Mouse (Mus musculus): Measurements from ENCODE around the gene Olfr1276. TPM values are rescaled to one million over a fixed set of nuclear protein-coding genes. Genes with fewer than 3 reads are reported as not detected.

Olfr1276 gene
- polyA plus RNA-seq (2016; fragmentation: Nextera tagmentation; extraction: Ambion mirVana): not detected in 2 replicates

GRCm38 (mm10) chr2:111254216-111254615 is at the start of gene Olfr1276:
Gene Olfr1276, plus strand, starts transcription at chr2:111254516.
- ATAC-seq (ENCODE audit: insufficient number of reproducible peaks, insufficient read depth, low FRiP score, low TSS enrichment): no peak
- Histone ChIP-seq H3K4me1 (no peaks in the 10 kb centered on the region), H3K9ac (no peak within 1 kb of the TSS), H3K27me3 (no peaks in the 10 kb centered on the region), H3K27ac (no peak within 1 kb of the TSS), H3K4me3 (no peak within 1 kb of the TSS), H3K4me2 (replicated peaks) (no peak within 1 kb of the TSS), H3K9me3 (no peaks in the 10 kb centered on the region), H3K36me3 (no peaks in the 10 kb centered on the region)

DNA sequence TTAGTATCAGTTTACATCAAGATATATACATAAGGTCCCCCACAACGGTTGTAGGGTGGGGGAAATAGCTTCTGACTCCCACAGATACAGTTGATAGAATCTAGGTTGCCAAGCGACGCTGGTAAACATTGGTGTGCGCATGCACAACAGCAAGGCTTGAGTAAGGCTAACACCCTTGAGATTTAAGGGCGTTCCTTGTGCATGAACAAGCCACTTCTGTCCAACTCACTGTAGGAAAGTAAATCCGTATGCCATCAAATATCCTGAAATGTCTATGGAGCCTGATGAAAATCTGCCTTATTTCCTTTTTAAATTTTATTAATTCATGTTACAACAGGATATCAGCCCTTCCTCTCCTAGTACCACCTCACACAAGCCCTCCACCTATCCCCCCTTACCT is 24.8 kb upstream of the Olfr1276 start, which contains the start of gene 4930430A15Rik:
Gene 4930430A15Rik (minus strand): TSS at position 101 of the 400 bp plus-strand sequence.
- WGBS: 86% methylated on average over 6 of the region's 6 CpGs
- ATAC-seq (ENCODE audit: insufficient number of reproducible peaks, insufficient read depth, low FRiP score, low TSS enrichment): no peak
- H3K36me3 ChIP-seq: no peaks in the 10 kb centered on the region
- H3K4me3 ChIP-seq: no peak within 1 kb of the TSS
- no peaks in the 10 kb centered on the region for H3K4me1 ChIP-seq
- H3K27ac ChIP-seq: no peak within 1 kb of the TSS
- H3K9me3 ChIP-seq: no peaks in the 10 kb centered on the region
- no peak within 1 kb of the TSS for H3K4me2 ChIP-seq (replicated peaks)
- no peaks in the 10 kb centered on the region for H3K27me3 ChIP-seq
- H3K9ac ChIP-seq: no peak within 1 kb of the TSS

DNA sequence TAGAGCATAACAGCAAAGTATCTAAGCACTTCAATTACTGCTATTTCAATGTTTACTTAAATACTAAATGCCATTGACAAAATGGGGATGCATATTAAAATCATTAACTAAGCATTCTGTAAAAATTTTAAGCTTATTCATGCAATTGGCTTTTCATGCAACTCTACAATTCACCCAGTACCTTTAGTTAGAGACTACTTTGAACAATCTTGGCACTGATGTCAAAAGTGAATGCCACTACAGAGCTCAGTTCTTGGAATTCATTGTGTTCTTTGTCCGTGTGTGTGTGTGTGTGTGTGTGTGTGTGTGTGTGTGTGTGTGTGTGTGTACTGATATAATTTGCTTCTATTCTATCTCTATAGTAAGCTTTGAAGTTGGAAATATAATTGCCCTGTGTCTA is 19.1 kb upstream of the Olfr1276 start, which contains the start of gene Olfr1275:
Gene Olfr1275 (minus strand): TSS at position 101 of the 400 bp plus-strand sequence.
- no peak for ATAC-seq (ENCODE audit: insufficient number of reproducible peaks, insufficient read depth, low FRiP score, low TSS enrichment)

GRCm38 (mm10) chr2:111274006-111274405 is 19.7 kb downstream of the Olfr1276 start, which contains the start of gene Olfr1277:
Gene Olfr1277, minus strand, starts transcription at chr2:111274106.
- H3K9ac ChIP-seq: no peak within 1 kb of the TSS
- WGBS: 80% methylated on average over 2 of the region's 2 CpGs
- no peak within 1 kb of the TSS for H3K4me3 ChIP-seq
- no peak within 1 kb of the TSS for H3K27ac ChIP-seq
- no peaks in the 10 kb centered on the region for H3K4me1 ChIP-seq
- H3K4me2 ChIP-seq (replicated peaks): no peak within 1 kb of the TSS
- H3K9me3 ChIP-seq: no peaks in the 10 kb centered on the region
- no peak for ATAC-seq (ENCODE audit: insufficient number of reproducible peaks, insufficient read depth, low FRiP score, low TSS enrichment)
- H3K27me3 ChIP-seq: no peaks in the 10 kb centered on the region
- H3K36me3 ChIP-seq: no peaks in the 10 kb centered on the region

More for the DNA sequence above, 19.1 kb upstream of the Olfr1276 start, which contains the start of gene Olfr1275:
- H3K27ac ChIP-seq: no peak within 1 kb of the TSS
- H3K9me3 ChIP-seq: no peaks in the 10 kb centered on the region
- no peak within 1 kb of the TSS for H3K4me3 ChIP-seq
- no peak within 1 kb of the TSS for H3K9ac ChIP-seq
- WGBS: 70% methylated on average over 1 of the region's 1 CpGs
- no peaks in the 10 kb centered on the region for H3K27me3 ChIP-seq
- H3K36me3 ChIP-seq: no peaks in the 10 kb centered on the region
- no peak within 1 kb of the TSS for H3K4me2 ChIP-seq (replicated peaks)
- H3K4me1 ChIP-seq: no peaks in the 10 kb centered on the region

- Histone ChIP-seq H3K9me3 (no peaks in the 10 kb centered on the region), H3K9ac (no peak within 1 kb of the TSS), H3K36me3 (no peaks in the 10 kb centered on the region), H3K27me3 (no peaks in the 10 kb centered on the region), H3K4me1 (no peaks in the 10 kb centered on the region), H3K4me2 (replicated peaks) (no peak within 1 kb of the TSS), H3K4me3 (no peak within 1 kb of the TSS), H3K27ac (no peak within 1 kb of the TSS)
- no peak for ATAC-seq (ENCODE audit: insufficient number of reproducible peaks, insufficient read depth, low FRiP score, low TSS enrichment)
Measured at GRCm38 (mm10) chr2:111289836-111290235, 35.5 kb downstream of the Olfr1276 start, which contains the start of gene Olfr1278. Gene Olfr1278, plus strand, starts transcription at chr2:111290136.

DNA sequence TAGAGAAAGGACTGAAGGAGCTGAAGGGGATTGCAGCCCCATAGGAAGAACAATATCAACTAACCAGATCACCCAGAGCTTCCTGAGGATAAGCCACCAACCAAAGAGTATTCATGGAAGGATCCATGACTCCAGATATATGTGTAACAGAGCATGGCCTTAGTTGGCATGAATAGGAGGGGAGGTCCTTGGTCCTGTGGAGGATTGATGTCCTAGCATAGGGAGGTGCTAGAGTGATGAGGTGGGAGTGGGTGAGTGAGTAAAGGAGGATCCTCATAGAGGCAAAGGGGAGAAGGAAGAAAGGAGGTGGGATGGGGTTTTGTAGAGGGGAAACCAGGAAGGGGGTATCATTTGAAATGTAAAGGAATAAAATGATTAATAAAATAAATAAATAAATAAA is 44.2 kb downstream of the Olfr1276 start:
- Histone ChIP-seq H3K27me3 (no peaks in the 10 kb centered on the region), H3K27ac (no peak overlapping the region), H3K4me1 (no peaks in the 10 kb centered on the region), H3K36me3 (no peaks in the 10 kb centered on the region), H3K4me2 (replicated peaks) (no peak overlapping the region), H3K4me3 (no peak overlapping the region), H3K9me3 (no peaks in the 10 kb centered on the region), H3K9ac (no peak overlapping the region)
- no peak for ATAC-seq (ENCODE audit: insufficient number of reproducible peaks, insufficient read depth, low FRiP score, low TSS enrichment)

DNA sequence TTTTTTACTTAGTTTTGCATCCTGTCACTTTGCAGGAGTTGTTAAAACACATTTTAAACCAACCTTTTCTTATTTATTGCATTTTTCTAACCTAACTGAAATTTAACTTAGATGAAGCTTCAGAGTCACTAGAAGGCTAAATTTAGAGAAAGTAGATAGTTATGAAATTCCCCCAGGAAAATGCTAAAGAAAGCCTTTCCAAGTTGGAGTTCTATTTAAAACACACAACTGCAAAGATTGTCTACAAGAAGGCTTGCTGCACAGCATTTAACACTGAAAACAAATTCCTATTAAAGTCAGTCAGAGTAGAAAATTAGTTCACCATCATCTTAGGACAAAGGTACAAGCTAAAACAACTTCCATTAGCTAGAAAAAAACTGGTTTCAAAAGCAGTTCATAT is 46.1 kb downstream of the Olfr1276 start, which contains the start of gene Olfr1279:
Gene Olfr1279 (plus strand): TSS at position 262 of the 400 bp plus-strand sequence.
- H3K27me3 ChIP-seq: no peaks in the 10 kb centered on the region
- ATAC-seq (ENCODE audit: insufficient number of reproducible peaks, insufficient read depth, low FRiP score, low TSS enrichment): no peak
- no peaks in the 10 kb centered on the region for H3K36me3 ChIP-seq
- H3K4me1 ChIP-seq: no peaks in the 10 kb centered on the region
- H3K4me3 ChIP-seq: no peak within 1 kb of the TSS
- no peak within 1 kb of the TSS for H3K27ac ChIP-seq
- no peaks in the 10 kb centered on the region for H3K9me3 ChIP-seq
- no peak within 1 kb of the TSS for H3K9ac ChIP-seq
- H3K4me2 ChIP-seq (replicated peaks): no peak within 1 kb of the TSS

Other genes with a start within 250 kb of the Olfr1276 start
- gene Gm13941, start 148.5 kb upstream of the Olfr1276 start, polyA plus RNA-seq (2016; fragmentation: Nextera tagmentation; extraction: Ambion mirVana): not detected in 2 replicates
- gene Gm15130, start 101.6 kb upstream of the Olfr1276 start, polyA plus RNA-seq (2016; fragmentation: Nextera tagmentation; extraction: Ambion mirVana): not detected in 2 replicates
- not detected in 2 replicates for gene 4930430A15Rik, start 24.9 kb upstream of the Olfr1276 start, polyA plus RNA-seq (2016; fragmentation: Nextera tagmentation; extraction: Ambion mirVana)
- not detected in 2 replicates for gene Olfr1275, start 19.2 kb upstream of the Olfr1276 start, polyA plus RNA-seq (2016; fragmentation: Nextera tagmentation; extraction: Ambion mirVana)
- gene Olfr1277, start 19.6 kb downstream of the Olfr1276 start, polyA plus RNA-seq (2016; fragmentation: Nextera tagmentation; extraction: Ambion mirVana): not detected in 2 replicates
- not detected in 2 replicates for gene Olfr1278, start 35.6 kb downstream of the Olfr1276 start, polyA plus RNA-seq (2016; fragmentation: Nextera tagmentation; extraction: Ambion mirVana)
- not detected in 2 replicates for gene Olfr1279, start 46.1 kb downstream of the Olfr1276 start, polyA plus RNA-seq (2016; fragmentation: Nextera tagmentation; extraction: Ambion mirVana)
- not detected in 2 replicates for gene Olfr1280, start 59.5 kb downstream of the Olfr1276 start, polyA plus RNA-seq (2016; fragmentation: Nextera tagmentation; extraction: Ambion mirVana)
- gene Olfr1281, start 72.0 kb downstream of the Olfr1276 start, polyA plus RNA-seq (2016; fragmentation: Nextera tagmentation; extraction: Ambion mirVana): not detected in 2 replicates
- not detected in 2 replicates for gene Olfr1282, start 81.6 kb downstream of the Olfr1276 start, polyA plus RNA-seq (2016; fragmentation: Nextera tagmentation; extraction: Ambion mirVana)
- not detected in 2 replicates for gene Olfr1283, start 112.3 kb downstream of the Olfr1276 start, polyA plus RNA-seq (2016; fragmentation: Nextera tagmentation; extraction: Ambion mirVana)
- not detected in 2 replicates for gene Olfr1284, start 121.0 kb downstream of the Olfr1276 start, polyA plus RNA-seq (2016; fragmentation: Nextera tagmentation; extraction: Ambion mirVana)
- not detected in 2 replicates for gene Olfr1286, start 168.6 kb downstream of the Olfr1276 start, polyA plus RNA-seq (2016; fragmentation: Nextera tagmentation; extraction: Ambion mirVana)
- gene Olfr1287, start 194.6 kb downstream of the Olfr1276 start, polyA plus RNA-seq (2016; fragmentation: Nextera tagmentation; extraction: Ambion mirVana): not detected in 2 replicates
- gene Olfr1288, start 219.6 kb downstream of the Olfr1276 start, polyA plus RNA-seq (2016; fragmentation: Nextera tagmentation; extraction: Ambion mirVana): not detected in 2 replicates
- not detected in 2 replicates for gene Olfr1289, start 226.3 kb downstream of the Olfr1276 start, polyA plus RNA-seq (2016; fragmentation: Nextera tagmentation; extraction: Ambion mirVana)
- not detected in 2 replicates for gene Olfr1290, start 239.3 kb downstream of the Olfr1276 start, polyA plus RNA-seq (2016; fragmentation: Nextera tagmentation; extraction: Ambion mirVana)
- gene Olfr1291-ps1, start 242.7 kb downstream of the Olfr1276 start, polyA plus RNA-seq (2016; fragmentation: Nextera tagmentation; extraction: Ambion mirVana): not detected in 2 replicates